Mouse (Mus musculus) liver, adult 2 months (tissue): ENCODE measurements at regions not wholly inside any gene's neighbourhood (a gene's known extent, or its start where the extent isn't known, plus 50 kb on each side); places are given as distances from the start of the nearest gene placed in this dataset.

Experiments
- DNase-seq: peaks from one replicate; pipeline ENCODE4 v3.0.0-alpha.2; 2011; ENCODE audit warnings: low read depth, low spot score; ENCODE audit errors: extremely low read depth
- H3K27ac ChIP-seq: fragments of 200-500 bp; replicated peaks from 2 replicates; pipeline ENCODE4 v1.5.1; 2012; ENCODE audit warnings: low read depth, mild to moderate bottlenecking, control low read depth, inconsistent platforms, low read length; ENCODE audit not compliant: insufficient read depth
- H3K27me3 ChIP-seq: fragments of 200-500 bp; 2 replicates; pipeline ENCODE4 v1.6.1; 2012; ENCODE audit warnings: mild to moderate bottlenecking, moderate library complexity, low read length, inconsistent platforms; ENCODE audit not compliant: control insufficient read depth, insufficient read depth
- H3K36me3 ChIP-seq: fragments of 200-500 bp; 2 replicates; pipeline ENCODE4 v1.6.1; 2012; ENCODE audit warnings: low read length, inconsistent platforms; ENCODE audit not compliant: control insufficient read depth, insufficient read depth
- H3K4me1 ChIP-seq: fragments of 200-500 bp; 2 replicates; pipeline ENCODE4 v1.6.1; 2011; ENCODE audit warnings: low read length; ENCODE audit not compliant: control insufficient read depth, insufficient read depth
- H3K4me3 ChIP-seq: fragments of 200-500 bp; 2 replicates; pipeline ENCODE4 v1.5.1; 2011; ENCODE audit warnings: low read depth, mild to moderate bottlenecking, control low read depth, low read length, moderate library complexity; ENCODE audit not compliant: insufficient read depth
- H3K79me2 ChIP-seq: fragments of 200-500 bp; 2 replicates; pipeline ENCODE4 v1.6.1; 2012; ENCODE audit warnings: inconsistent platforms, mild to moderate bottlenecking, low read length, moderate library complexity; ENCODE audit not compliant: control insufficient read depth, insufficient read depth
- H3K9ac ChIP-seq: fragments of 200-500 bp; 2 replicates; pipeline ENCODE4 v1.6.1; 2012; ENCODE audit warnings: low read depth, mild to moderate bottlenecking, control low read depth, inconsistent platforms, low read length
- CTCF ChIP-seq: fragments of 200-500 bp; IDR thresholded peaks from 2 replicates; pipeline ENCODE4 v1.5.1; 2011; ENCODE audit warnings: low read depth, low read length, control low read depth
- POLR2A ChIP-seq: fragments of 200-500 bp; IDR thresholded peaks from 2 replicates; pipeline ENCODE4 v1.6.1; 2011; ENCODE audit warnings: low read length, control low read depth; ENCODE audit not compliant: insufficient read depth; ENCODE audit errors: extremely low read depth
- WGBS: fragments of 180-500 bp; shearing (Covaris S2); methylation state at CpG from one replicate; pipeline ENCODE4 v1.1.7; 2018; 5-methylcytosine and 5-hydroxymethylcytosine counted together

- Histone ChIP-seq H3K4me1 (peaks cover 2% of the 10 kb centered on the region; the same call in 1 of the 2 replicates), H3K27me3 (no peaks in the 10 kb centered on the region), H3K79me2 (no peaks in the 10 kb centered on the region), H3K9ac (no peak overlapping the region), H3K27ac (no peak overlapping the region), H3K36me3 (no peaks in the 10 kb centered on the region), H3K4me3 (no peak overlapping the region)
- TF ChIP-seq CTCF (no peak), POLR2A (no peak)
- no peak for DNase-seq
- WGBS = 86% methylated on average over 7 of the region's 7 CpGs
These were observed 334.8 kb downstream of the Efna5 start for GRCm38 (mm10) chr17:62546286-62546685.

- Histone ChIP-seq H3K36me3 (no peaks in the 10 kb centered on the region), H3K4me1 (peaks cover 2% of the 10 kb centered on the region; the same call in 1 of the 2 replicates), H3K9ac (no peak overlapping the region), H3K27ac (no peak overlapping the region), H3K79me2 (no peaks in the 10 kb centered on the region), H3K4me3 (no peak overlapping the region), H3K27me3 (no peaks in the 10 kb centered on the region)
- 61% methylated on average over 9 of the region's 9 CpGs for WGBS
- no peak for DNase-seq
- TF ChIP-seq CTCF (no peak), POLR2A (no peak)
These were observed 335.8 kb downstream of the Efna5 start for GRCm38 (mm10) chr17:62545330-62545729.

- no peak for DNase-seq
- no peaks in the 10 kb centered on the region for H3K79me2 ChIP-seq
- H3K9ac ChIP-seq = peak overlapping the region; percentile 35; the same call in 1 of the 2 replicates
- no peak overlapping the region; the same call in 1 of the 2 replicates for H3K27ac ChIP-seq
- peaks cover 2% of the 10 kb centered on the region; the same call in 1 of the 2 replicates for H3K4me1 ChIP-seq
- no peak for TF ChIP-seq POLR2A
- no peak for TF ChIP-seq CTCF
- H3K4me3 ChIP-seq = no peak overlapping the region
- 83% methylated on average over 18 of the region's 18 CpGs for WGBS
- H3K27me3 ChIP-seq = no peaks in the 10 kb centered on the region
- H3K36me3 ChIP-seq = no peaks in the 10 kb centered on the region
These were observed 337.8 kb downstream of the Efna5 start for GRCm38 (mm10) chr17:62543056-62543975.

- 86% methylated on average over 2 of the region's 2 CpGs for WGBS
- no peak overlapping the region for H3K9ac ChIP-seq
These were observed 351.2 kb downstream of the Efna5 start for GRCm38 (mm10) chr17:62529911-62530310.

DNA sequence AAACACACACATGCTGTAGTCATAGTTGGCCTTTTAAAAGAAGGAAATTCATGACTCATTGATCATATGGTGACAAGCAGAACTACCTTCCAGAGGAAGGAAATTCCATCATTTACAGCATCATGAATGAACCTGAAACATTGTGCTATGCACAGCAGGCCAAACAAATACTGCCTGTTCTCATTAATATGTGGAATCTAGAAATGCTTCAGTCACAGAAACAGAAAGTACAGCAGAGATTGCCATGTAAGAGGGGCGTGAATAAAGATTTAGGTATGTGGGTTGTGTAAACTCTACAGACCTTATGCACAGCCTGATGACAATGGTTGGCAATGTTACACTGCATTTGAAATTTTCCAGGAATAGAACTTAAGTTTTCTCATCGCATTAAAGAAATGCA lies 353.6 kb downstream of the Efna5 start:
- no peak overlapping the region for H3K27ac ChIP-seq
- no peak for DNase-seq
- no peak overlapping the region for H3K4me3 ChIP-seq
- H3K79me2 ChIP-seq = no peaks in the 10 kb centered on the region
- 81% methylated on average over 2 of the region's 2 CpGs for WGBS
- H3K36me3 ChIP-seq = no peaks in the 10 kb centered on the region
- H3K27me3 ChIP-seq = no peaks in the 10 kb centered on the region
- TF ChIP-seq POLR2A (no peak), CTCF (no peak)
- H3K9ac ChIP-seq = no peak overlapping the region
- no peaks in the 10 kb centered on the region for H3K4me1 ChIP-seq

More at GRCm38 (mm10) chr17:62529911-62530310, 351.2 kb downstream of the Efna5 start:
- TF ChIP-seq CTCF (no peak), POLR2A (no peak)
- no peak overlapping the region for H3K27ac ChIP-seq
- DNase-seq = peak; percentile 11
- no peaks in the 10 kb centered on the region for H3K4me1 ChIP-seq
- H3K79me2 ChIP-seq = no peaks in the 10 kb centered on the region
- no peaks in the 10 kb centered on the region for H3K27me3 ChIP-seq
- no peak overlapping the region for H3K4me3 ChIP-seq
- H3K36me3 ChIP-seq = no peaks in the 10 kb centered on the region

DNA sequence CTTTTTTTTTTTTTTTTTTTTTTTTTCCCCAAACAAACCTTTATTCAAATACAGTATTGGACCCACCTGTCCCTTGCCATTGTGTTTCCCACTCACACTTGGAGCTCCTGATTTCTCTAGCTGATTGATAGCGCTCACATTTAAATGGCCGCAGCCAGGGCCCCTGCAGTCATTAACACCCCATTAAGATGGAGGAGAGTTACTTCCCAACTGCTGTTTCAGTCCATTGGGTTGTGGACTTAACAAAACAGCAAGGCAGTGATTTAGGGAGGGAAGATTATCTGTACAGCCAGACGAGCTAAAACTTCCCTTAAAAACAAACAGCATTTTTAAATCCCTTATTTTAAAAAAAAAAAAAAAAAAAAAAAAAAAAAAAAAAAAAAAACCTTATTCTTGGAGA lies 367.5 kb downstream of the Efna5 start:
- Histone ChIP-seq H3K36me3 (no peaks in the 10 kb centered on the region), H3K4me1 (no peaks in the 10 kb centered on the region), H3K79me2 (no peaks in the 10 kb centered on the region), H3K4me3 (no peak overlapping the region), H3K9ac (no peak overlapping the region), H3K27ac (no peak overlapping the region), H3K27me3 (no peaks in the 10 kb centered on the region)
- TF ChIP-seq POLR2A = no peak
- 73% methylated on average over 3 of the region's 3 CpGs for WGBS
- no peak for DNase-seq
